Mouse (Mus musculus): Measurements from ENCODE around the gene Med31. TPM values are rescaled to one million over a fixed set of nuclear protein-coding genes. Genes with fewer than 3 reads are reported as not detected.
A peak's percentile ranks its signal among the peaks of the same experiment; 100 is the strongest.

Gene Med31
- polyA plus RNA-seq (2016; fragmentation: Nextera tagmentation; extraction: Ambion mirVana): 46.7 and 50.8 TPM in 2 replicates

DNA sequence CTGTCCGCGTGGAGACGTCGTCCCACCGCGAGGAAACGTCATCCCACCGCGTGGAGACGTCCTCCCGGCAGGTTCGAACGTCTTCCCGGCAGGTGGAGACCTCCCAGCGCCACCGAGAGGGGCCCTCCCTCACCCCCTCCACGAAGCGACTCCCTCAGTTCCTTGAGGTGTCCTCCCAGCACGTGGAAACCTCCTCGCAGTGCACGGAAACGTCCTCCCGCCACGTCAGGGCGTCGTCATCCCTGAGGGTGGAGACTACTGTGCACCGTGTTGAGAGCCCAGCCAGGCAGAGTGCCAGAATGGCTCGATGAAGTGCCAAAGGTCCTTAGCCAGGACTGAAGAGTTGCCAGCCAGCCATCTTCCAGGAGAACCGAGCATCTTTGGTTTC lies at the start of gene Med31:
Gene Med31 (minus strand): TSS at position 183 of the 388 bp plus-strand sequence.
- Histone ChIP-seq H3K27ac (replicated peaks) (peak within 1 kb of the TSS; percentile 83), H3K4me3 (peak within 1 kb of the TSS; percentile 82), H3K9me3 (no peaks in the 10 kb centered on the region), H3K4me1 (peaks cover 16% of the 10 kb centered on the region), H3K27me3 (replicated peaks; ENCODE audit: low read depth, poor library complexity, severe bottlenecking) (no peaks in the 10 kb centered on the region), H3K36me3 (replicated peaks) (peaks cover 27% of the 10 kb centered on the region)
- no peak for DNase-seq (ENCODE audit: low spot score)
- 6% methylated on average over 29 of the region's 29 CpGs for whole genome bisulfite sequencing

DNA sequence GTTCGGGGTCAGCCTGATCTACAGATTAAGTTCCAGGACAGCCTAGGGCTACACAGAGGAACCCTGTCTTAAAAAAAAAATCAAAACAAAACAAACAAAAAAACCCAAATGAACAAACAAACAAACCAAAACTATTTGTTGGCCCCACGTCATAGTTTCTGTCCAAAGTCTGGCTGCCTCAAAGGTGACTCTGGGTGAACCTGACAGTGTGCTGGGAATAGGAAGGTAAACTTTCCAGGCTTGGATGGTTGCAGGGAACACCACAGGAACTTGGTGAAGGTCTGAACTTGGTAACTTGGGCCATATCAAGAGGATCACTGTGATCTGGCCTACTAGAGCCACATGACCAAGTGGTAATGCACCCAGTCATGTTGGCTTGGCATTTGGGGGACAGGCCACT lies 41.0 kb upstream of the Med31 start:
- H3K27me3 ChIP-seq (replicated peaks; ENCODE audit: low read depth, poor library complexity, severe bottlenecking): no peaks in the 10 kb centered on the region
- H3K36me3 ChIP-seq (replicated peaks): no peaks in the 10 kb centered on the region
- H3K4me3 ChIP-seq: no peak overlapping the region
- H3K27ac ChIP-seq (replicated peaks): no peak overlapping the region
- H3K4me1 ChIP-seq: no peaks in the 10 kb centered on the region
- DNase-seq (ENCODE audit: low spot score): no peak
- no peaks in the 10 kb centered on the region for H3K9me3 ChIP-seq
- WGBS: 83% methylated on average over 2 of the region's 2 CpGs

DNA sequence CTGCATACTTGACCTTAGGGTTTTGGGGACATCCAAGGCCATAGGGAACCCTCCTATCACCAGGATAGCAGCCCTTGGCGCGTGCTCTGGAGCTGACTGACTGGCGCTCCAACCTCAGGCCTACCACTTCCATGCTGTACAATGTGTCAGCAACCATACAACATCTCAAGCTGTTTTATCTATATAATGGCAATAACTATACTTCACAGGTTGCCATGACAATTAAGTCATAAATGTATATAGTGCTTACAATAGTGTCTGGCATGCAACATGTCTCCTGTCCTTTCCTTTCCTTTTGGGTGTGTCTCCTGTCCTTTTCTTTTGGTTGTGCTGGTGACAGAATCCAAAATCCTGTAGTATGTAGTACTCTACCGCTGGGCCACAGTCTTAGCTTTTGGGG lies 40.2 kb upstream of the Med31 start:
- H3K4me1 ChIP-seq: no peaks in the 10 kb centered on the region
- WGBS: 91% methylated on average over 4 of the region's 4 CpGs
- H3K4me3 ChIP-seq: no peak overlapping the region
- no peaks in the 10 kb centered on the region for H3K36me3 ChIP-seq (replicated peaks)
- DNase-seq (ENCODE audit: low spot score): no peak
- H3K27ac ChIP-seq (replicated peaks): no peak overlapping the region
- H3K9me3 ChIP-seq: no peaks in the 10 kb centered on the region
- no peaks in the 10 kb centered on the region for H3K27me3 ChIP-seq (replicated peaks; ENCODE audit: low read depth, poor library complexity, severe bottlenecking)

DNA sequence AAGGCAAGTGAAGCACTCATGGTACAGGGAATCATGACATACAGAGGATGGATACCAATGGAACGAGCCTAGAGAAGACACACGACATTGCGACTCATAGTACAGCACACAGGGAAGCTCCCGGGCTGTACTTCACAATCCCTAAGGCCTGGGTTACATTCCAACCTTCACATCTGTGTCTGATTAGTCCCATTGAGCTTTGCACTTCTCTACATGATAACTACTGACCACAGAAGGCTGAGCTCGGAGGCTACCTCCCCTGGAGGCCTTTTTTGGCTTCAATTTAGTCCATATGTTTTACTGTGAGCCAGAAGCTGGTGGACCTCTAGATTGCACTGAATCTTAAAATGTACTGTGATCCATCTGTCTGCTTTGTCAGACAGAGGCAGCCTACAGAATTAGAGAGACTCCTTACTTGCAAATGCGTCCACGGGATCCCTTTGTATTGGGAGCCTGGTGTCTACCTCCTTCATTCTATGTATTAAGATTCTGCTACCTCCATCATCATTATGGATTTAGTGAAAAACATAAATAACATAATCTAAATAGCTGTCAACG lies 29.9 kb upstream of the Med31 start:
- Histone ChIP-seq H3K27me3 (replicated peaks; ENCODE audit: low read depth, poor library complexity, severe bottlenecking) (no peaks in the 10 kb centered on the region), H3K27ac (replicated peaks) (no peak overlapping the region), H3K9me3 (no peaks in the 10 kb centered on the region), H3K4me3 (no peak overlapping the region), H3K4me1 (peaks cover 5% of the 10 kb centered on the region; the same call in 1 of the 2 replicates), H3K36me3 (replicated peaks) (no peaks in the 10 kb centered on the region)
- 57% methylated on average over 8 of the region's 8 CpGs for WGBS
- DNase-seq (ENCODE audit: low spot score): peak; percentile 16

DNA sequence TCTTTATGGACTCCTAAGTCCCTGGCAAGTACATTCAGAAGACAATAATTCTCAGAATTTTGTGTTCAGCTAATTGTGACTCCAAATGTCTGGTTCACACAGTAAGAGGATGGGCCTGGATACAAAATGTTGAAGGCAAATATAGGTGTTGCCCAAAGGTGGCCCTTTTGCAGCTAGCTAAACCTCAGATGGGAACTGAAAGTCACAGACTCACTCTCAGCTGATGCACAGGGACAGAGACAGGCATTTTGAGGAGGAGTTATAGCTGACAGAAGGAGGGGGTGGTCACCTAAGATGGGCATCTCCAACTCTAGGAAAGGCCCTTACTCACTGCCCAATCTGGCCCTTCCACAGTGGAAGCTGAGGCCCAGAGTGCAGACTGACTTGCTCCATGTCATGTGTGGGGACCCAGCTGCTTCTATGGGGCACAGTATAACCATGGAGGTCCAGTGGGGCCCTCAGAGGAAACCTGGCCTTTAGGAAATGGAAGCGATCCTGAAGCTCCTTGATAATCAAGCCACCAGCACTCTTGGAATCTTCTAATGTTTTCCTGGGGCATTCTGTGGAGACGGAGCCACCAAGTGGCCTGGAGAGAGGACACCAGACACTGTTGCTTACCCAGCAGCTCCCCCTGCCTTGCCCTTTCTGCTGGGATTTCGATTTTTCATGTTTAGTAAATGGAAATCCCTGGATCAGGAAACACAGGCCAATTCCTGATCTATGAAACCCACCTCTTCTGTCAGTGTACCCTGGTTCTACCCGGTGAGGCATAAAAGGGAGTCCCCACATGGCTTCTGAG lies 24.9 kb upstream of the Med31 start:
- WGBS: 73% methylated on average over 4 of the region's 4 CpGs
- H3K27ac ChIP-seq (replicated peaks): no peak overlapping the region
- H3K36me3 ChIP-seq (replicated peaks): no peaks in the 10 kb centered on the region
- no peaks in the 10 kb centered on the region for H3K9me3 ChIP-seq
- no peaks in the 10 kb centered on the region for H3K27me3 ChIP-seq (replicated peaks; ENCODE audit: low read depth, poor library complexity, severe bottlenecking)
- peaks cover 3% of the 10 kb centered on the region; the same call in 1 of the 2 replicates for H3K4me1 ChIP-seq
- DNase-seq (ENCODE audit: low spot score): no peak
- H3K4me3 ChIP-seq: no peak overlapping the region

DNA sequence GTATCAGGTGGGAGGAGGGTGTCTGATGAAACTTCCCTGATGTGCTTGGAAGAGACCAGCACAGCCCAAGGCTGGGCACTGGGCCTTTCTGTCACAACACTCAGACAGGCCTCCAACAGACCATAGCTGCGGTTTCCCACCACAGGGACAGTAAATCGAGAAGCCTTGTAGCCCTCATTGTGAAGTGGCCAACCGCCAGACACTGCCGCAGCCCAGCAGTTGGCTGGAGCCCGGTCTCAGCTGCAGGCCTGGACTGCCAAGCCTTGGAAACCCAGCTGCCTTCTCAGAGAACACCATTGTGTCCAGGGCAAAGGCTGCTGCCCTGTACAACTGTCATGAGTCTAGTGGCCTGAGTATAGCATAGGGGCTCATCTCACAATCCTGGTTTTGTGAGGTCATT lies 18.6 kb upstream of the Med31 start:
- Histone ChIP-seq H3K4me1 (no peaks in the 10 kb centered on the region), H3K36me3 (replicated peaks) (no peaks in the 10 kb centered on the region), H3K4me3 (no peak overlapping the region), H3K27me3 (replicated peaks; ENCODE audit: low read depth, poor library complexity, severe bottlenecking) (no peaks in the 10 kb centered on the region), H3K9me3 (no peaks in the 10 kb centered on the region), H3K27ac (replicated peaks) (no peak overlapping the region)
- 84% methylated on average over 5 of the region's 5 CpGs for WGBS
- no peak for DNase-seq (ENCODE audit: low spot score)

DNA sequence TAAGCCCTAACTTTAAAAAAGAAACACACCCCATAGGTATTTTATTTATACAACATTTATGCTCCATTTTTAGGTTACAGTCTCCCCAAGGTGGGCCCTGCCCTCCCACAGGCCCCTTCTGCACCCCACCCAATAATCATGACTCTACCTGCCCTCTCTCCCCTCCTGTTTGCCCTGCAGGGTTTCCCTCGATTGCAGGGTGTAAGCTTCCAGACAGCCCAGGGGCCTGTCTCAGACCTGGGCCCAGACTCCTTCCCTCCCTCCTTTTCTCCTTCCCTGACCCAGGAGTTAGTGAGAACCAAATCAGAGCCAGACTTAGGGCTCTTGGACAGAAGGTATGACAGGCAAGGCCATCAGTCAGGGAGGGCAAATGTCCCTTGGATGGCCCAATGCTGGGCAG lies 17.6 kb upstream of the Med31 start:
- 61% methylated on average over 1 of the region's 1 CpGs for WGBS
- no peak for DNase-seq (ENCODE audit: low spot score)
- H3K36me3 ChIP-seq (replicated peaks): no peaks in the 10 kb centered on the region

DNA sequence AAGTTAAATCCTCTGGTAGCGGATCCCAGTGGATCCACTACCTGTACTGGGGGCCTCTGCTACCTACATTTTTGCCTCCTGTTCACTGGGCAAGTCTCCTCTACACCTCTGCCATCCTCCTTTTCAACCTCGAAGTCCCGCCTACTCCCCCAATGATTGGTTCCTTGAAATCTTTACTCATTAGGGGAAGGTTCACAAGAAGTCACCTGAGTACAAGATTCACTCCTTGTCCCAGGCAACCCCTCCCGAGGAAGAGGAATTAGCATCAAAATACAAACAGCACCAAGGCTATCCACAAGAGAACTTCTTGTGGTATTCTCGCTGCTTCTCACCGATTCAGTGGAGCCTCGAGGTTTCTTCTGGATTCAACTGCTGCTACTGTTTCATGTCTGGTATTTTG lies 16.7 kb upstream of the Med31 start:
- Histone ChIP-seq H3K36me3 (replicated peaks) (no peaks in the 10 kb centered on the region), H3K27me3 (replicated peaks; ENCODE audit: low read depth, poor library complexity, severe bottlenecking) (peaks cover 4% of the 10 kb centered on the region; the same call in 1 of the 2 replicates), H3K27ac (replicated peaks) (no peak overlapping the region), H3K4me3 (no peak overlapping the region), H3K4me1 (no peaks in the 10 kb centered on the region), H3K9me3 (no peaks in the 10 kb centered on the region)
- WGBS: 84% methylated on average over 7 of the region's 7 CpGs
- DNase-seq (ENCODE audit: low spot score): no peak

More for the DNA sequence above, 17.6 kb upstream of the Med31 start:
- Histone ChIP-seq H3K4me3 (no peak overlapping the region), H3K27ac (replicated peaks) (no peak overlapping the region), H3K4me1 (no peaks in the 10 kb centered on the region), H3K27me3 (replicated peaks; ENCODE audit: low read depth, poor library complexity, severe bottlenecking) (peaks cover 4% of the 10 kb centered on the region; the same call in 1 of the 2 replicates), H3K9me3 (no peaks in the 10 kb centered on the region)

DNA sequence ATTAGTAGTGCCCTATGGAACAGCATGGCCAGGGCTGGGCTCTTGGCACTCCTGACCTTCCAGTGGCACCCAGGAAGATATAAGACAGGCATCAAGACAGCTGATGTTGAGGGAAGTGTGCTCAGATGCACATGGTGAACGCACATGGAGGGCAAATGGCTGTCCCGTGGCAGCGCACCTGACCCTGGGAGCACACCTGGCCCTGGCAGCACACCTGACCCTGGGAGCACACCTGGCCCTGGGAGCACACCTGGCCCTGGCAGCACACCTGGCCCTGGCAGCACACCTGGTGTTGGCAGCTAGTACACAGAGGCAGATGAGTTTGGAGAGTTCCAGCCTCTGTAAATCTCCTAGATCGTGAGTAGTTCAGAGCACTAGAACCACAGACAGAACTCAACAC lies 13.1 kb upstream of the Med31 start:
- H3K9me3 ChIP-seq: no peaks in the 10 kb centered on the region
- peaks cover 4% of the 10 kb centered on the region; the same call in 1 of the 2 replicates for H3K27me3 ChIP-seq (replicated peaks; ENCODE audit: low read depth, poor library complexity, severe bottlenecking)
- H3K4me1 ChIP-seq: peaks cover 8% of the 10 kb centered on the region
- no peak overlapping the region for H3K4me3 ChIP-seq
- H3K27ac ChIP-seq (replicated peaks): no peak overlapping the region
- DNase-seq (ENCODE audit: low spot score): no peak
- 92% methylated on average over 4 of the region's 4 CpGs for WGBS
- H3K36me3 ChIP-seq (replicated peaks): no peaks in the 10 kb centered on the region

DNA sequence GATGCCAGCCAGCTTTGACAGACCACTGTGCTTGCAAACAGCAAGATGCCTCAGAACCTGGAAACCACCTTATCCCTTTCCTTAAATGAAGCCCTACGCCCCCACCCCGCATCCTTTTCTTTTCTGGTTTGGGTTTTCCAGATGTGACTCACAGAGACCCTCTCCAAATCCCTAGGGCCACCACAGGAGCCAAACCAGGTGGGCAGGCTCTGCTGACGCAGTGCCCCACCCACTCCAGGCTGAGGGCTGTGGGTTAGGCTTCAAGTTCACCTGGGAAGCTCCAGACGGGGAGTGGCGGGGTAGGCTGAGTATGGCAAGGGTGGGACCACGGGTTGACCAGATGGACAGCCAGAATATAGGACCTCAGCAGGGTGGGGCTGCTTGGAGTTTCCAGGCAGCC lies 11.5 kb upstream of the Med31 start:
- H3K4me1 ChIP-seq: peaks cover 8% of the 10 kb centered on the region
- no peaks in the 10 kb centered on the region for H3K9me3 ChIP-seq
- WGBS: 83% methylated on average over 6 of the region's 6 CpGs
- DNase-seq (ENCODE audit: low spot score): no peak
- peaks cover 4% of the 10 kb centered on the region; the same call in 1 of the 2 replicates for H3K27me3 ChIP-seq (replicated peaks; ENCODE audit: low read depth, poor library complexity, severe bottlenecking)
- H3K36me3 ChIP-seq (replicated peaks): no peaks in the 10 kb centered on the region
- no peak overlapping the region for H3K4me3 ChIP-seq
- H3K27ac ChIP-seq (replicated peaks): no peak overlapping the region; the same call in 1 of the 2 replicates

DNA sequence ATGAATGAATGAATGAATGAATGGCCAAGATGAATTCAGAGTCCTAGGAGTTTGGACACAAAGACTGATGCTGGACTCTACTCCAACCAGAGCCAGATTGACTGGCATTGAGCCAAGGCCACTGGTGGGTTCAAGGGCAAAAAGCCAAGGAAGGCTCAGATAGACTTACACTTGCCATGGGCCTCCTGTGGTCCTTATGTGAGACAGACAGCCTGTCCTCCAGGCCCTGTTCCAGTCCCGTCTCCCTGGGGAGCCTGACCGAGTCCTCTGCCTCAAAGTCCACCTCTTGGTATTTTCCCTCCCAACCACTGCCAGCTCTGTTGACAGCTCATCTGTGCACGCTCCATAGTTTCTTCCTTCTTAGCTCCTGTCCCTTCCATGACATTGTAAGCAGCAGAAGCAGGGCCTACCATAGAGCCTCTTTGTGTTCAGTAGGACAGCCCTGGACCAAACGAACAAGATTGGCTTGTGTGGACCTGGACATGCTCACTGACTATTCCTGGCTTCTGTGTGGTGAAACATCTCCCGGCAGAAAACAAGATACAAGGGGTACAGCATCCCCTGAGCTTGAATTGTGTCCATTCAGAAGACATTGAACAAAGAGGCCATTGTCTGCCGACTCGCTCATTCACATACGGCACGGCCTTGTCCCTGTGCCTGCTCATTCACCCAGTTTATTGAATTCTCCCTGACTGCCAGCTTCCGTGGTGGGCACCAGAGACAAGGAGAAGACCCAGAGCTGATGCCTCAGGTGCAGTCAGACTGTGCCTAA lies 10.8 kb upstream of the Med31 start:
- peaks cover 4% of the 10 kb centered on the region; the same call in 1 of the 2 replicates for H3K27me3 ChIP-seq (replicated peaks; ENCODE audit: low read depth, poor library complexity, severe bottlenecking)
- H3K4me3 ChIP-seq: no peak overlapping the region
- H3K27ac ChIP-seq (replicated peaks): no peak overlapping the region; the same call in 1 of the 2 replicates
- DNase-seq (ENCODE audit: low spot score): no peak
- 42% methylated on average over 10 of the region's 10 CpGs for WGBS
- H3K36me3 ChIP-seq (replicated peaks): no peaks in the 10 kb centered on the region
- peaks cover 8% of the 10 kb centered on the region for H3K4me1 ChIP-seq
- no peaks in the 10 kb centered on the region for H3K9me3 ChIP-seq

DNA sequence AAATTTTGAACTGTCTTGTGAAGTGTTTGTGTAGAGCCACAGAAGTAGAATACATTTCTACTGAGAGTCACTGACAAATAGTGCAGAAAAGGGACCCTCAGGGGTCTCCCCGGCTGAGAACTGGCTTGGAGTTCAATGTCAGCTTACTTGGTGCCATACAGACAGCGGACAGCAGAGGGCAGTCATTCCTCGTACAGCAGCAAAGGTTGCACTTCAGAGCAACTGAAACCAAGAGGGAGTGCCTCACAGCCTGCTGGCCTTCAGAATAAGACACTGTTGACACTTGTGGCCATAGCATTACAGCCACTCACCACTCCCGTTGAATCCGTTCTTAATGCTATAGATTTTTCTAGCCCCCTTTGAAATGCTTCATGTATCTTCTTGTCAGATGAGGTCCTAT lies 9.5 kb upstream of the Med31 start:
- 17% methylated on average over 5 of the region's 5 CpGs for WGBS
- H3K36me3 ChIP-seq (replicated peaks): no peaks in the 10 kb centered on the region
- H3K4me3 ChIP-seq: no peak overlapping the region
- H3K27me3 ChIP-seq (replicated peaks; ENCODE audit: low read depth, poor library complexity, severe bottlenecking): peaks cover 4% of the 10 kb centered on the region; the same call in 1 of the 2 replicates
- peaks cover 8% of the 10 kb centered on the region for H3K4me1 ChIP-seq
- peak; percentile 72 for DNase-seq (ENCODE audit: low spot score)
- H3K9me3 ChIP-seq: no peaks in the 10 kb centered on the region
- H3K27ac ChIP-seq (replicated peaks): no peak overlapping the region
